Mouse (Mus musculus): Measurements from ENCODE around the gene Majin. TPM values are rescaled to one million over a fixed set of nuclear protein-coding genes. Genes with fewer than 3 reads are reported as not detected.

The Majin gene
- polyA plus RNA-seq, 1 experiment, result 20.7 TPM

DNA sequence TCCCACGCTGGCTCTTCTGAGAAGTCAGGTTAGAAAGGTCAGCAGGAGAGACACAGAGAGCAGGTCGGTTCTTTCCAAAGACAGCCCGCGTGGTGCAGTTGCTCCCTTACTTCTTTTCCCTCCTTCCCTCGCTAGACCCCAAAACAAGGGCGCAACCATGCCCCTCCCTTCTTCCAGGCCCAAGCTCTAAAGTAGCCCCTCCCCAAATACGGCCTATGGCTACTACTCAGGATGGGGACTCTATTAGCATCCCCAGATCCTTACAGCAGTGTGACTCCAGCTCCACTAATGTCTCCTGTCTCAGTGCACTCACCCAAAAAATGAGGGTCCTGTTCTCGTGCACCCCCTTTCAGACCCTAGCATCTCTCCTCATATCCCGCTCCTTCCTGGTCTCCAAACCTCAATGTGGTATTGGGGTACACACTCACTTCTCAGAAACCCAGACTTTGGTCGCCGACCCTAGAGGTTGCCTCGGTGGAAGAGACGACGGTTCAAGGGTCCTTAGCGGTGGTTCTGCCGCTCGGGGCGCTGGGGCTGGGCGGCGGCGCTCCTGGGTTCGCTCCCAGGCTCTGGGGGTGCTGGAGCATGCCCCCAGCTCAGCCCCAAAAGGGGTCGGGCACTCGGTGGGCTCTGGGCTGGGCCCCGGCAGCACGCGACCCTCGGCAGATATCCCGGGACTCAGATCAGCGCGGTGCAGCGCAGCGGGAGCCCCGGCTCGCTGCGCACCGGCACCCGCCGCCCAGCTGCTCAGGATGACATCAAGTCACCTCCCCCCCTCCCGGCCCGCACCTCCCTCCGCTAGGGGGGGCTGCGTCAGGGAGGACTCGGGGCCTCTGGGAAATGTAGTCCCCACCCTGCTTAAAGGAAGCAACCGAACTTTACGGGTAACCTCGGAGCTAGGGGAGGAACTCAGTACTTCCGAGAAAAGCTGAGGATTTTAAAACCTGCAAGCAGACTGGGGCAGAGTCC lies 51.2 kb downstream of the Majin start, which contains the start of gene Ppp2r5b:
Ppp2r5b (minus strand) TSS at position 789 of the 969 bp plus-strand sequence.
- Histone ChIP-seq H3K36me3 (ENCODE audit: control insufficient read depth, insufficient read depth, low read length) (no peaks in the 10 kb centered on the region), H3K27ac (ENCODE audit: control insufficient read depth, insufficient read depth, low read depth, low read length) (peak within 1 kb of the TSS; percentile 90), H3K4me1 (ENCODE audit: control insufficient read depth, insufficient read depth, low read length) (peaks cover 16% of the 10 kb centered on the region), H3K4me3 (ENCODE audit: control insufficient read depth, low read depth, low read length) (peak within 1 kb of the TSS; percentile 88), H3K27me3 (ENCODE audit: control insufficient read depth, insufficient read depth, low read length) (no peaks in the 10 kb centered on the region)
- TF ChIP-seq POLR2A (IDR thresholded peaks at IDR 0.05; ENCODE audit: control insufficient read depth, low read depth, low read length), result no peak
- TF ChIP-seq CTCF (IDR thresholded peaks at IDR 0.05; ENCODE audit: control insufficient read depth, insufficient read depth, insufficient replicate concordance, low read depth, low read length), result no peak

DNA sequence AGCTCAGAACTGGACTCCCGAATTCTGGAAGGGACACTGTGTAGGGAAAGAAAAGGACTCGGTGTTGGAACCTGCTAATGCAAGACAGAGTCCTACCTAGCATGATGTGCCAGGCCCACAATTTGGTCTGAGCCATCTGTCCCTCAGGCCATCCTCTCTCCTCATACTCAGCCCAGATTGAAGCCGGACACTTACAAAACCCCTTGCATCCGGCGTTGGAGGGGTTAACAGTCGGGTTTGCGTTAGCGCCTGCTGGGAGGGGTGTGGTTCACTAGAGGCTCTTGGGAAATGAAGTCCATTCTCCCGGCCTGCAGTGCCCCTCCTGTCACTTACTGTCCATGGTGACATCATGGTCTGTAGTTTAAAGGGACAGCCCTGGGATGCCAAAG lies 51.9 kb downstream of the Majin start:
- TF ChIP-seq CTCF (IDR thresholded peaks at IDR 0.05; ENCODE audit: control insufficient read depth, insufficient read depth, insufficient replicate concordance, low read depth, low read length) (no peak), POLR2A (IDR thresholded peaks at IDR 0.05; ENCODE audit: control insufficient read depth, low read depth, low read length) (no peak)
- Histone ChIP-seq H3K4me1 (ENCODE audit: control insufficient read depth, insufficient read depth, low read length) (peaks cover 18% of the 10 kb centered on the region), H3K27ac (ENCODE audit: control insufficient read depth, insufficient read depth, low read depth, low read length) (peak overlapping the region; percentile 90), H3K4me3 (ENCODE audit: control insufficient read depth, low read depth, low read length) (peak overlapping the region; percentile 88), H3K36me3 (ENCODE audit: control insufficient read depth, insufficient read depth, low read length) (no peaks in the 10 kb centered on the region), H3K27me3 (ENCODE audit: control insufficient read depth, insufficient read depth, low read length) (no peaks in the 10 kb centered on the region)

DNA sequence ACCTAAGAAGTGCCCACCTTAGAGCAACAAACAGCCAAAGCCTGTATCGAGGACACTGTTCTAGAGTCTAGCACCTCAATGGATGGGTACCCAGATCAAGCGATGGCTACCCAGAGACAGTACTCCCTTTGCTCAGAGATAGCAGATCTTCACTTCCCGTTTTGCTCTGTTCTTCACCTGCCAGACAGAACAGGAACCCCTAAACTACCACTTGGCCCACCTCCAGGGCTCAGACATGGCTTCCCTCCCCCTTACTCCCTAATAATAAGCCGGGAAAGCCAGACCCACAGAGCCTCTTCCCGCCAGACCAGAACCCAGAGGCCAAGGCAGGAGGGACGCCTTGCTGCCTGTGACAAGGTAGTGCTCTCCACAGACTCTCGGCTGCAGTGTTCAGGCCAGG lies 52.7 kb downstream of the Majin start:
- Histone ChIP-seq H3K27ac (ENCODE audit: control insufficient read depth, insufficient read depth, low read depth, low read length) (no peak overlapping the region), H3K36me3 (ENCODE audit: control insufficient read depth, insufficient read depth, low read length) (no peaks in the 10 kb centered on the region), H3K27me3 (ENCODE audit: control insufficient read depth, insufficient read depth, low read length) (no peaks in the 10 kb centered on the region), H3K4me1 (ENCODE audit: control insufficient read depth, insufficient read depth, low read length) (peaks cover 18% of the 10 kb centered on the region), H3K4me3 (ENCODE audit: control insufficient read depth, low read depth, low read length) (no peak overlapping the region)
- TF ChIP-seq CTCF (IDR thresholded peaks at IDR 0.05; ENCODE audit: control insufficient read depth, insufficient read depth, insufficient replicate concordance, low read depth, low read length), result no peak
- TF ChIP-seq POLR2A (IDR thresholded peaks at IDR 0.05; ENCODE audit: control insufficient read depth, low read depth, low read length), result no peak

DNA sequence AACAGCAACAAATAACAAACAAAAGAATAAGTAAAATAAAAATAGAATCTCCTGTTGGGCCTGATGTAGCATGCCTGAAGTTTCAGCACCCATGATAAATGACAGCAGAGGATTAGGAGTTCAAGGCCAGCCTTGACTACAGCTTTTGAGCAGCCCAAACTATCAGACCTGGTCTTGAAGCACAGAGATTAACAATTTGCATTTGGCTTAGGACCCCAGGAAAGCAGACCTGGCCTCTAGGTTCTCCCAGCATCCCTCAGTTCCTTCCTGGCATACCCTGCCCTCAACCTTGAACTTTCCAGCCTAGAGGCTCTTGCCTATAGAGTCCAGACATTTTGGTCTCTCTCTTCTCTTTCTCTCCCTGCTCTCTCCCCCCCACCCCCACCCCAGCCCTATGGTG lies 54.6 kb downstream of the Majin start:
- Histone ChIP-seq H3K36me3 (ENCODE audit: control insufficient read depth, insufficient read depth, low read length) (no peaks in the 10 kb centered on the region), H3K27ac (ENCODE audit: control insufficient read depth, insufficient read depth, low read depth, low read length) (no peak overlapping the region), H3K27me3 (ENCODE audit: control insufficient read depth, insufficient read depth, low read length) (no peaks in the 10 kb centered on the region), H3K4me3 (ENCODE audit: control insufficient read depth, low read depth, low read length) (no peak overlapping the region), H3K4me1 (ENCODE audit: control insufficient read depth, insufficient read depth, low read length) (peaks cover 29% of the 10 kb centered on the region)
- TF ChIP-seq POLR2A (IDR thresholded peaks at IDR 0.05; ENCODE audit: control insufficient read depth, low read depth, low read length) (no peak), CTCF (IDR thresholded peaks at IDR 0.05; ENCODE audit: control insufficient read depth, insufficient read depth, insufficient replicate concordance, low read depth, low read length) (no peak)

DNA sequence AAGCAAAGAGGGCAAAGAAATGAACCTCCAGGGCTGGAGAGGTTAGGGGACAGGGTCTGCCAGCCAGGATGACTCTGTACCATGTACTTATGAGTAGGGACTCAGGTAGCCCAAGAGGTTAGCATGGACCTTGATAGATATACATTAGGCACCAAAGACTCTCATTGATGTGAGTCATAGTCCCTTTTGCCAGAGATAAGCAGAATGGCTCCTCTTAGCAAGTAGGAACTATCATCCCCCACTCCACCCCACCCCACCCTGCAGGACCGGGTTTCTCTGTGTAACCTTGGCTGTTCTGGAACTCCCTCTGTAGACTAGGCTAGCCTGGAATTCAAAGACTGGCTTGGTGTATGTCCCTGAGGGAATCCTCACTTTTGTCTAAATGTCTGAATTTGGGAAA lies 55.9 kb downstream of the Majin start:
- no peak overlapping the region for H3K27ac ChIP-seq (ENCODE audit: control insufficient read depth, insufficient read depth, low read depth, low read length)
- no peak for TF ChIP-seq POLR2A (IDR thresholded peaks at IDR 0.05; ENCODE audit: control insufficient read depth, low read depth, low read length)
- no peak for TF ChIP-seq CTCF (IDR thresholded peaks at IDR 0.05; ENCODE audit: control insufficient read depth, insufficient read depth, insufficient replicate concordance, low read depth, low read length)

DNA sequence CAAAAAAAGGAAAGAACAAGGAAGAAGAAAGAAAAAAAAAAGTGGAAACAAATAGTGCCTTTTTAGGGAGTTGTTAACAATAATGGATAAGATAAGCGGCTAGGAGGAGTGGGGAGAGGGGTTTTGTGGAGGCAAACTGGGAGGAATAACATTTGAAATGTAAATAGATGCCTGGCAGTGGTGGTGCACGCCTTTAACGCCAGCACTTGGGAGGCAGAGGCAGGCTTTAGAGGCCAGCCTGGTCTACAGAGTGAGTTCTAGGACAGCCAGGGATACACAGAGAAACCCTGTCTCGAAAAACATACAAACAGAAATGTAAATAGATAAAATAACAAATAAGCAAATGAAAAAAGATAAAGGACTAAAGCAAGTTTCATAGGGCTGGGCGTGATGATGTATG lies 56.5 kb downstream of the Majin start:
- no peak for TF ChIP-seq POLR2A (IDR thresholded peaks at IDR 0.05; ENCODE audit: control insufficient read depth, low read depth, low read length)
- TF ChIP-seq CTCF (IDR thresholded peaks at IDR 0.05; ENCODE audit: control insufficient read depth, insufficient read depth, insufficient replicate concordance, low read depth, low read length), result no peak
- Histone ChIP-seq H3K27ac (ENCODE audit: control insufficient read depth, insufficient read depth, low read depth, low read length) (no peak overlapping the region), H3K4me3 (ENCODE audit: control insufficient read depth, low read depth, low read length) (no peak overlapping the region), H3K27me3 (ENCODE audit: control insufficient read depth, insufficient read depth, low read length) (no peaks in the 10 kb centered on the region), H3K36me3 (ENCODE audit: control insufficient read depth, insufficient read depth, low read length) (no peaks in the 10 kb centered on the region), H3K4me1 (ENCODE audit: control insufficient read depth, insufficient read depth, low read length) (peaks cover 20% of the 10 kb centered on the region)

More for the DNA sequence above, 55.9 kb downstream of the Majin start:
- Histone ChIP-seq H3K4me1 (ENCODE audit: control insufficient read depth, insufficient read depth, low read length) (peaks cover 25% of the 10 kb centered on the region), H3K27me3 (ENCODE audit: control insufficient read depth, insufficient read depth, low read length) (no peaks in the 10 kb centered on the region), H3K36me3 (ENCODE audit: control insufficient read depth, insufficient read depth, low read length) (no peaks in the 10 kb centered on the region), H3K4me3 (ENCODE audit: control insufficient read depth, low read depth, low read length) (no peak overlapping the region)

DNA sequence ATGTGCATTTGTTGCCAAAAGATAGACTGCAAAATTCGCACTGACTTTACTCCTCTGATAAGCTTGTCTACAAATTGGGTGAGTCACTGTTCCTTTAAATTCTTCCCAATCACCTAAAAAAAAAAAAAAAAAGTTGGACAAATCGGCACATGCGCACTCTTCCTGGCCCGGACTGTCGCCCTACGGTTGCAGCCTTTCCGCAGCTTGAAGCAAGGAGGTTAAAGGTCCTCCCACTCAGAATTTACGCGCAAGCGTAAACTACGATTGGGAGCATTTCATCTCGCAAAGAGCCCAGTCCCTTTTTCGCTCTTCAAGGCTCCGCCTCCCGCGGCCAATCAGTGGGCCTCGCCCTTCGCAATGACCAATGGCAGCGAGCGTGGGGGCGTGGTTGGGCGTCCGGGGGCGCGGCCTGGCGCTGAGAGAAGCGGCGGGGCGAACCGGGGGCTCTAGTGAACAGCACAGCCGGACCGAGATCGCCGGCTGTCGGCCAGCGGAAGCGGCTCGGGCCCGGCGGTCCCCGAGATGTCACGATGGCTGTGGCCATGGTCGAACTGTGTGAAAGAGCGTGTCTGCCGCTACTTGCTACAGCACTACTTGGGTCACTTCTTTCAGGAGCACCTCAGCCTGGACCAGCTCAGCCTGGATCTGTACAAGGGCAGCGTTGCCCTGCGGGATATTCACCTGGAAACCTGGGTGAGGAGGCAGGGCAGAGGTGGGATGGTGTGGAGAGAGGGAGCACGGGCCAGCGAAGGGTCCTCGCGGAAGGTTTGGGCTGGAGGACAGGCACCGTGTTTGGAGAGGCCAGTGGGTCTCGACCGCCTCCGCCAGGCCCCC lies 57.3 kb downstream of the Majin start, which contains the start of gene Atg2a:
Atg2a (plus strand) TSS at position 395 of the 834 bp plus-strand sequence.
- Histone ChIP-seq H3K4me3 (ENCODE audit: control insufficient read depth, low read depth, low read length) (peak within 1 kb of the TSS; percentile 95), H3K4me1 (ENCODE audit: control insufficient read depth, insufficient read depth, low read length) (peaks cover 13% of the 10 kb centered on the region), H3K27me3 (ENCODE audit: control insufficient read depth, insufficient read depth, low read length) (no peaks in the 10 kb centered on the region), H3K36me3 (ENCODE audit: control insufficient read depth, insufficient read depth, low read length) (no peaks in the 10 kb centered on the region; the same call in 1 of the 2 replicates), H3K27ac (ENCODE audit: control insufficient read depth, insufficient read depth, low read depth, low read length) (peak within 1 kb of the TSS; percentile 91)
- TF ChIP-seq CTCF (IDR thresholded peaks at IDR 0.05; ENCODE audit: control insufficient read depth, insufficient read depth, insufficient replicate concordance, low read depth, low read length) (no peak), POLR2A (IDR thresholded peaks at IDR 0.05; ENCODE audit: control insufficient read depth, low read depth, low read length) (peak; percentile 62)

Data from testis, adult 2 months (tissue).